Mouse (Mus musculus) forebrain, embryonic 10.5 days (tissue): ENCODE data around the gene Mup18. TPM values are rescaled to one million over a fixed set of nuclear protein-coding genes. Genes with fewer than 3 reads are reported as not detected.
"Not testable (repeated sequence)": the region's sequence is repeated elsewhere in the genome, so short reads cannot be mapped to it uniquely, and the experiment has no call there.

Source experiments
- DNase-seq: peaks from one replicate; pipeline ENCODE4 v3.0.0-alpha.2; 2017; ENCODE audit warnings: low spot score; ENCODE audit errors: extremely low spot score
- H3K27ac ChIP-seq: fragments of 300-500 bp; sonication (generic); 2 replicates; pipeline ENCODE4 v1.5.1; 2016; ENCODE audit warnings: mild to moderate bottlenecking
- H3K27me3 ChIP-seq: fragments of 300-500 bp; sonication (generic); 2 replicates; pipeline ENCODE4 v1.6.1; 2016; ENCODE audit warnings: mild to moderate bottlenecking; ENCODE audit not compliant: poor library complexity, severe bottlenecking
- H3K36me3 ChIP-seq: fragments of 300-500 bp; sonication (generic); replicated peaks from 2 replicates; pipeline ENCODE4 v1.6.1; 2016; ENCODE audit warnings: mild to moderate bottlenecking, moderate library complexity
- H3K4me1 ChIP-seq: fragments of 300-500 bp; sonication (generic); 2 replicates; pipeline ENCODE4 v1.6.1; 2016
- H3K4me3 ChIP-seq: fragments of 300-500 bp; sonication (generic); 2 replicates; pipeline ENCODE4 v1.5.1; 2016; ENCODE audit warnings: mild to moderate bottlenecking, moderate library complexity
- H3K9me3 ChIP-seq: fragments of 300-500 bp; sonication (generic); 2 replicates; pipeline ENCODE4 v1.6.1; 2016; ENCODE audit warnings: mild to moderate bottlenecking, moderate library complexity
- WGBS: fragments of 180-500 bp; shearing (Covaris S2); methylation state at CpG from one replicate; pipeline ENCODE4 v1.1.7; 2016; 5-methylcytosine and 5-hydroxymethylcytosine counted together
- polyA plus RNA-seq: library from polyadenylated mRNA; unstranded; fragments of >200 nt; fragmentation: Nextera tagmentation; extraction: Ambion mirVana; gene quantifications from 2 replicates; pipeline ENCODE4 v1.2.1, GENCODE M21; 2016

Gene Mup18
- not detected in 2 replicates for polyA plus RNA-seq

GRCm38 (mm10) chr4:61674036-61674435 lies at the start of gene Mup18:
TSS of gene Mup18 (minus strand) at chr4:61674136.
- H3K4me1 ChIP-seq, H3K27me3 ChIP-seq, H3K27ac ChIP-seq, H3K36me3 ChIP-seq, DNase-seq, H3K9me3 ChIP-seq, H3K4me3 ChIP-seq: not testable (repeated sequence)
- WGBS = 85% methylated on average over 2 of the region's 2 CpGs

- 86% methylated on average over 6 of the region's 6 CpGs for WGBS
- H3K27me3 ChIP-seq, H3K4me1 ChIP-seq, H3K36me3 ChIP-seq, DNase-seq, H3K4me3 ChIP-seq, H3K9me3 ChIP-seq, H3K27ac ChIP-seq: not testable (repeated sequence)
Observed at GRCm38 (mm10) chr4:61714296-61714695, 40.4 kb upstream of the Mup18 start.

Other genes starting within 250 kb of the Mup18 start
- gene Mup15, start 234.4 kb downstream of the Mup18 start, polyA plus RNA-seq = not detected in 2 replicates
- not detected in 2 replicates for gene Mup16, start 154.6 kb downstream of the Mup18 start, polyA plus RNA-seq
- gene Mup17, start 78.3 kb downstream of the Mup18 start, polyA plus RNA-seq = not detected in 2 replicates
- gene Mup19, start 108.1 kb upstream of the Mup18 start, polyA plus RNA-seq = not detected in 2 replicates
- not detected in 2 replicates for gene Mup5, start 161.1 kb upstream of the Mup18 start, polyA plus RNA-seq